Mouse (Mus musculus) layer of hippocampus, adult 9-10 months (tissue): Measurements from ENCODE around the gene Ccdc92.

Experiments
- DNase-seq: peaks from one replicate; pipeline ENCODE4 v3.0.0; 2022; ENCODE audit warnings: low spot score

Ccdc92 gene

GRCm38 (mm10) chr5:124862013-124862866 lies at the start of gene Ccdc92, which contains the start of gene Zfp664:
TSS of gene Ccdc92 (minus strand) at chr5:124862424.
TSS of gene Zfp664 (plus strand) at chr5:124862691.
- peak; percentile 70 for DNase-seq

- peak; percentile 76 for DNase-seq
These were observed 46.6 kb upstream of the Ccdc92 start for GRCm38 (mm10) chr5:124908860-124909259.

GRCm38 (mm10) chr5:124906890-124907289 lies 44.7 kb upstream of the Ccdc92 start:
- no peak for DNase-seq

- no peak for DNase-seq
These were observed 41.6 kb upstream of the Ccdc92 start for GRCm38 (mm10) chr5:124903852-124904251.

- no peak for DNase-seq
These were observed 40.0 kb upstream of the Ccdc92 start for GRCm38 (mm10) chr5:124902195-124902594.

- DNase-seq: peak; percentile 45
These were observed 39.5 kb upstream of the Ccdc92 start for GRCm38 (mm10) chr5:124901675-124902074.

- no peak for DNase-seq
These were observed 38.7 kb upstream of the Ccdc92 start for GRCm38 (mm10) chr5:124900738-124901490.

GRCm38 (mm10) chr5:124899945-124900631 lies 37.9 kb upstream of the Ccdc92 start:
- DNase-seq: peak; percentile 72

GRCm38 (mm10) chr5:124896135-124896534 lies 33.9 kb upstream of the Ccdc92 start:
- DNase-seq: no peak

- no peak for DNase-seq
These were observed 29.7 kb upstream of the Ccdc92 start for GRCm38 (mm10) chr5:124891921-124892370.

GRCm38 (mm10) chr5:124888661-124889060 lies 26.4 kb upstream of the Ccdc92 start:
- no peak for DNase-seq

GRCm38 (mm10) chr5:124883877-124884276 lies 21.7 kb upstream of the Ccdc92 start:
- peak; percentile 63 for DNase-seq

- no peak for DNase-seq
These were observed 17.6 kb upstream of the Ccdc92 start for GRCm38 (mm10) chr5:124879801-124880200.

GRCm38 (mm10) chr5:124879251-124879650 lies 17.0 kb upstream of the Ccdc92 start:
- no peak for DNase-seq

- DNase-seq: no peak
These were observed 11.8 kb upstream of the Ccdc92 start for GRCm38 (mm10) chr5:124873890-124874601.

GRCm38 (mm10) chr5:124873096-124873495 lies 10.9 kb upstream of the Ccdc92 start:
- no peak for DNase-seq

GRCm38 (mm10) chr5:124872033-124872432 lies 9.8 kb upstream of the Ccdc92 start:
- no peak for DNase-seq

GRCm38 (mm10) chr5:124868981-124869380 lies 6.8 kb upstream of the Ccdc92 start:
- DNase-seq: peak; percentile 53

- DNase-seq: no peak
These were observed 882 bp upstream of the Ccdc92 start for GRCm38 (mm10) chr5:124862871-124863741.

- DNase-seq: no peak
These were observed 761 bp downstream of the Ccdc92 start for GRCm38 (mm10) chr5:124861463-124861862.

GRCm38 (mm10) chr5:124860013-124860412 lies 2.2 kb downstream of the Ccdc92 start:
- DNase-seq: no peak
